Mouse (Mus musculus): ENCODE data around the gene Smarca4. TPM values are rescaled to one million over a fixed set of nuclear protein-coding genes. Genes with fewer than 3 reads are reported as not detected.
"Not testable (repeated sequence)": the region's sequence is repeated elsewhere in the genome, so short reads cannot be mapped to it uniquely, and the experiment has no call there.

The Smarca4 gene
- polyA plus RNA-seq, 1 experiment from 2014 or later, result 22.1 TPM

- Histone ChIP-seq H3K27ac (ENCODE audit: low read depth, low read length) (peak overlapping the region; percentile 78; the same call in 1 of the 2 replicates), H3K27me3 (replicated peaks; ENCODE audit: control insufficient read depth, insufficient read depth, low read length) (no peaks in the 10 kb centered on the region), H3K36me3 (ENCODE audit: control insufficient read depth, insufficient read depth) (peaks cover 47% of the 10 kb centered on the region), H3K9ac (ENCODE audit: low read depth, low read length) (no peak overlapping the region), H3K4me1 (replicated peaks; ENCODE audit: control insufficient read depth, insufficient read depth, low read length) (no peaks in the 10 kb centered on the region), H3K4me2 (replicated peaks; ENCODE audit: low read depth) (no peak overlapping the region), H3K9me3 (ENCODE audit: control insufficient read depth) (no peaks in the 10 kb centered on the region), H3K4me3 (ENCODE audit: low read depth, low read length) (no peak overlapping the region)
- WGBS, result 88% methylated on average over 5 of the region's 5 CpGs
- no peak for TF ChIP-seq CTCF (IDR thresholded peaks at IDR 0.05; ENCODE audit: low read depth)
- no peak for ATAC-seq
Measured at GRCm38 (mm10) chr9:21695229-21695792, 79.3 kb downstream of the Smarca4 start.

GRCm38 (mm10) chr9:21697121-21697520 is 81.2 kb downstream of the Smarca4 start:
- Histone ChIP-seq H3K4me3 (ENCODE audit: low read depth, low read length) (no peak overlapping the region), H3K36me3 (ENCODE audit: control insufficient read depth, insufficient read depth) (peaks cover 62% of the 10 kb centered on the region), H3K9me3 (ENCODE audit: control insufficient read depth) (no peaks in the 10 kb centered on the region), H3K27me3 (replicated peaks; ENCODE audit: control insufficient read depth, insufficient read depth, low read length) (no peaks in the 10 kb centered on the region), H3K27ac (ENCODE audit: low read depth, low read length) (no peak overlapping the region), H3K9ac (ENCODE audit: low read depth, low read length) (no peak overlapping the region), H3K4me1 (replicated peaks; ENCODE audit: control insufficient read depth, insufficient read depth, low read length) (no peaks in the 10 kb centered on the region), H3K4me2 (replicated peaks; ENCODE audit: low read depth) (no peak overlapping the region)
- WGBS, result 72% methylated on average over 6 of the region's 6 CpGs
- no peak for ATAC-seq
- no peak for TF ChIP-seq CTCF (IDR thresholded peaks at IDR 0.05; ENCODE audit: low read depth)

- not testable (repeated sequence) for H3K27me3 ChIP-seq (replicated peaks; ENCODE audit: control insufficient read depth, insufficient read depth, low read length); H3K9ac ChIP-seq (ENCODE audit: low read depth, low read length); H3K4me1 ChIP-seq (replicated peaks; ENCODE audit: control insufficient read depth, insufficient read depth, low read length); H3K4me2 ChIP-seq (replicated peaks; ENCODE audit: low read depth); H3K9me3 ChIP-seq (ENCODE audit: control insufficient read depth); H3K4me3 ChIP-seq (ENCODE audit: low read depth, low read length)
- 57% methylated on average over 6 of the region's 6 CpGs for WGBS
- H3K36me3 ChIP-seq (ENCODE audit: control insufficient read depth, insufficient read depth), result peaks cover 68% of the 10 kb centered on the region
- ATAC-seq, result peak; percentile 42; the same call in 1 of the 2 replicates
- TF ChIP-seq CTCF (IDR thresholded peaks at IDR 0.05; ENCODE audit: low read depth), result peak; percentile 67
- H3K27ac ChIP-seq (ENCODE audit: low read depth, low read length), result 0 out of 2 replicates have a peak overlapping the region, but pooled peaks have one; percentile 7
Measured at GRCm38 (mm10) chr9:21699280-21699679, 83.3 kb downstream of the Smarca4 start.

- no peaks in the 10 kb centered on the region for H3K27me3 ChIP-seq (replicated peaks; ENCODE audit: control insufficient read depth, insufficient read depth, low read length)
- H3K27ac ChIP-seq (ENCODE audit: low read depth, low read length), result peak overlapping the region; percentile 28; the same call in 1 of the 2 replicates
- no peak overlapping the region for H3K4me2 ChIP-seq (replicated peaks; ENCODE audit: low read depth)
- 94% methylated on average over 14 of the region's 14 CpGs for WGBS
- no peaks in the 10 kb centered on the region for H3K4me1 ChIP-seq (replicated peaks; ENCODE audit: control insufficient read depth, insufficient read depth, low read length)
- H3K9ac ChIP-seq (ENCODE audit: low read depth, low read length), result no peak overlapping the region
- ATAC-seq, result no peak
- TF ChIP-seq CTCF (IDR thresholded peaks at IDR 0.05; ENCODE audit: low read depth), result no peak
- no peaks in the 10 kb centered on the region for H3K9me3 ChIP-seq (ENCODE audit: control insufficient read depth)
- H3K36me3 ChIP-seq (ENCODE audit: control insufficient read depth, insufficient read depth), result peaks cover 57% of the 10 kb centered on the region
- no peak overlapping the region for H3K4me3 ChIP-seq (ENCODE audit: low read depth, low read length)
Measured at GRCm38 (mm10) chr9:21701091-21701490, 85.1 kb downstream of the Smarca4 start.

- Histone ChIP-seq H3K4me1 (replicated peaks; ENCODE audit: control insufficient read depth, insufficient read depth, low read length) (no peaks in the 10 kb centered on the region), H3K9ac (ENCODE audit: low read depth, low read length) (no peak overlapping the region), H3K4me3 (ENCODE audit: low read depth, low read length) (no peak overlapping the region), H3K36me3 (ENCODE audit: control insufficient read depth, insufficient read depth) (peaks cover 53% of the 10 kb centered on the region), H3K4me2 (replicated peaks; ENCODE audit: low read depth) (no peak overlapping the region), H3K27ac (ENCODE audit: low read depth, low read length) (no peak overlapping the region), H3K27me3 (replicated peaks; ENCODE audit: control insufficient read depth, insufficient read depth, low read length) (no peaks in the 10 kb centered on the region), H3K9me3 (ENCODE audit: control insufficient read depth) (no peaks in the 10 kb centered on the region)
- 96% methylated on average over 7 of the region's 7 CpGs for WGBS
- ATAC-seq, result no peak
- TF ChIP-seq CTCF (IDR thresholded peaks at IDR 0.05; ENCODE audit: low read depth), result no peak
Measured at GRCm38 (mm10) chr9:21703494-21703893, 87.5 kb downstream of the Smarca4 start.

GRCm38 (mm10) chr9:21706085-21706484 is 90.1 kb downstream of the Smarca4 start:
- WGBS, result 64% methylated on average over 4 of the region's 4 CpGs
- Histone ChIP-seq H3K4me2 (replicated peaks; ENCODE audit: low read depth) (no peak overlapping the region), H3K9ac (ENCODE audit: low read depth, low read length) (no peak overlapping the region), H3K9me3 (ENCODE audit: control insufficient read depth) (no peaks in the 10 kb centered on the region), H3K4me1 (replicated peaks; ENCODE audit: control insufficient read depth, insufficient read depth, low read length) (no peaks in the 10 kb centered on the region), H3K27ac (ENCODE audit: low read depth, low read length) (peak overlapping the region; percentile 50), H3K27me3 (replicated peaks; ENCODE audit: control insufficient read depth, insufficient read depth, low read length) (no peaks in the 10 kb centered on the region), H3K4me3 (ENCODE audit: low read depth, low read length) (no peak overlapping the region), H3K36me3 (ENCODE audit: control insufficient read depth, insufficient read depth) (peaks cover 43% of the 10 kb centered on the region)
- no peak for ATAC-seq
- no peak for TF ChIP-seq CTCF (IDR thresholded peaks at IDR 0.05; ENCODE audit: low read depth)

Measured in intestine, postnatal 0 days (tissue).